Mouse (Mus musculus): Measurements from ENCODE around the gene Cyp17a1. TPM values are rescaled to one million over a fixed set of nuclear protein-coding genes. Genes with fewer than 3 reads are reported as not detected.

Cyp17a1 gene
- polyA plus RNA-seq, 1 experiment = 0.26 TPM

- Histone ChIP-seq H3K4me3 (ENCODE audit: control insufficient read depth, insufficient read depth, low read length) (no peak overlapping the region), H3K27ac (ENCODE audit: control insufficient read depth, insufficient read depth, low read length) (no peak overlapping the region), H3K27me3 (ENCODE audit: control insufficient read depth, insufficient read depth, low read length) (no peaks in the 10 kb centered on the region), H3K36me3 (ENCODE audit: control insufficient read depth, insufficient read depth, low read length) (no peaks in the 10 kb centered on the region), H3K4me1 (replicated peaks; ENCODE audit: control insufficient read depth, insufficient read depth, low read length) (no peaks in the 10 kb centered on the region)
- 80% methylated on average over 8 of the region's 8 CpGs for WGBS
- no peak for DNase-seq
- TF ChIP-seq POLR2A (IDR thresholded peaks at IDR 0.05; ENCODE audit: control insufficient read depth, extremely low read depth, insufficient read depth, low read length, poor library complexity) (no peak), CTCF (IDR thresholded peaks at IDR 0.05; ENCODE audit: borderline replicate concordance, control insufficient read depth, extremely low read depth, insufficient read depth, low read length, poor library complexity) (no peak)
Observed at GRCm38 (mm10) chr19:46662214-46662613, 10.8 kb downstream of the Cyp17a1 start.

- TF ChIP-seq POLR2A (IDR thresholded peaks at IDR 0.05; ENCODE audit: control insufficient read depth, extremely low read depth, insufficient read depth, low read length, poor library complexity) (no peak), CTCF (IDR thresholded peaks at IDR 0.05; ENCODE audit: borderline replicate concordance, control insufficient read depth, extremely low read depth, insufficient read depth, low read length, poor library complexity) (no peak)
- Histone ChIP-seq H3K4me1 (replicated peaks; ENCODE audit: control insufficient read depth, insufficient read depth, low read length) (no peaks in the 10 kb centered on the region), H3K27ac (ENCODE audit: control insufficient read depth, insufficient read depth, low read length) (no peak overlapping the region), H3K27me3 (ENCODE audit: control insufficient read depth, insufficient read depth, low read length) (no peaks in the 10 kb centered on the region), H3K36me3 (ENCODE audit: control insufficient read depth, insufficient read depth, low read length) (peaks cover 1% of the 10 kb centered on the region; the same call in 1 of the 2 replicates), H3K4me3 (ENCODE audit: control insufficient read depth, insufficient read depth, low read length) (no peak overlapping the region)
- 83% methylated on average over 4 of the region's 4 CpGs for WGBS
- no peak for DNase-seq
Observed at GRCm38 (mm10) chr19:46661511-46661910, 11.5 kb downstream of the Cyp17a1 start.

DNA sequence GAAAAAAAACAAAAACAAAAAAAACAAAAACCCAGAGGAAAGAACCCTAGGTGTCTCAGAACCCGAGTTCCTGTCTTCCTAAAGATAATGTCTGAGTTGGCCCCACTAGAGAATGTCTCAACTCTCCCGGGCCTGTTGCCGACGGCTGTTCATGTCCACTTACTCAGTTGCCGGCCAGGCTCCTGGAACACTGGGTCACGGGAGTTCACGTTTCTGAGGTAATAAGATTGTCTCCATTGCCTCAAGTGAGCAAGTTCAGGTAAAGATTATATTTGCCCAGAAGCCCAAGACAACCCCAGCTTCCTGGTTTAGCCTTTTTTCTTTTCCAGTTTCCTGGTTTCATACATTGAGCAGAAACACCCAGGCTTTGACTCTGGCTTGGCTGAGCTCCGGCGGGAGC, 14.1 kb downstream of the Cyp17a1 start:
- H3K27ac ChIP-seq (ENCODE audit: control insufficient read depth, insufficient read depth, low read length) = no peak overlapping the region
- DNase-seq = no peak

GRCm38 (mm10) chr19:46658348-46658747, 14.6 kb downstream of the Cyp17a1 start:
- no peak overlapping the region for H3K4me3 ChIP-seq (ENCODE audit: control insufficient read depth, insufficient read depth, low read length)
- 97% methylated on average over 7 of the region's 7 CpGs for WGBS
- H3K27me3 ChIP-seq (ENCODE audit: control insufficient read depth, insufficient read depth, low read length) = no peaks in the 10 kb centered on the region
- no peak for TF ChIP-seq CTCF (IDR thresholded peaks at IDR 0.05; ENCODE audit: borderline replicate concordance, control insufficient read depth, extremely low read depth, insufficient read depth, low read length, poor library complexity)
- no peak for TF ChIP-seq POLR2A (IDR thresholded peaks at IDR 0.05; ENCODE audit: control insufficient read depth, extremely low read depth, insufficient read depth, low read length, poor library complexity)
- H3K27ac ChIP-seq (ENCODE audit: control insufficient read depth, insufficient read depth, low read length) = no peak overlapping the region
- H3K36me3 ChIP-seq (ENCODE audit: control insufficient read depth, insufficient read depth, low read length) = peaks cover 20% of the 10 kb centered on the region
- peaks cover 19% of the 10 kb centered on the region for H3K4me1 ChIP-seq (replicated peaks; ENCODE audit: control insufficient read depth, insufficient read depth, low read length)
- DNase-seq = no peak

More for the DNA sequence above, 14.1 kb downstream of the Cyp17a1 start:
- peaks cover 20% of the 10 kb centered on the region for H3K36me3 ChIP-seq (ENCODE audit: control insufficient read depth, insufficient read depth, low read length)
- no peak for TF ChIP-seq CTCF (IDR thresholded peaks at IDR 0.05; ENCODE audit: borderline replicate concordance, control insufficient read depth, extremely low read depth, insufficient read depth, low read length, poor library complexity)
- no peak for TF ChIP-seq POLR2A (IDR thresholded peaks at IDR 0.05; ENCODE audit: control insufficient read depth, extremely low read depth, insufficient read depth, low read length, poor library complexity)
- 93% methylated on average over 9 of the region's 9 CpGs for WGBS
- H3K27me3 ChIP-seq (ENCODE audit: control insufficient read depth, insufficient read depth, low read length) = no peaks in the 10 kb centered on the region
- H3K4me3 ChIP-seq (ENCODE audit: control insufficient read depth, insufficient read depth, low read length) = no peak overlapping the region
- H3K4me1 ChIP-seq (replicated peaks; ENCODE audit: control insufficient read depth, insufficient read depth, low read length) = peaks cover 15% of the 10 kb centered on the region

- peak; percentile 37 for DNase-seq
- H3K36me3 ChIP-seq (ENCODE audit: control insufficient read depth, insufficient read depth, low read length) = peaks cover 20% of the 10 kb centered on the region
- H3K4me1 ChIP-seq (replicated peaks; ENCODE audit: control insufficient read depth, insufficient read depth, low read length) = peaks cover 22% of the 10 kb centered on the region
Observed at GRCm38 (mm10) chr19:46657339-46658020, 15.5 kb downstream of the Cyp17a1 start.

GRCm38 (mm10) chr19:46656151-46656840, 16.7 kb downstream of the Cyp17a1 start:
- Histone ChIP-seq H3K4me1 (replicated peaks; ENCODE audit: control insufficient read depth, insufficient read depth, low read length) (peaks cover 25% of the 10 kb centered on the region), H3K27ac (ENCODE audit: control insufficient read depth, insufficient read depth, low read length) (no peak overlapping the region), H3K4me3 (ENCODE audit: control insufficient read depth, insufficient read depth, low read length) (no peak overlapping the region), H3K36me3 (ENCODE audit: control insufficient read depth, insufficient read depth, low read length) (peaks cover 20% of the 10 kb centered on the region), H3K27me3 (ENCODE audit: control insufficient read depth, insufficient read depth, low read length) (no peaks in the 10 kb centered on the region)
- 92% methylated on average over 21 of the region's 21 CpGs for WGBS
- TF ChIP-seq POLR2A (IDR thresholded peaks at IDR 0.05; ENCODE audit: control insufficient read depth, extremely low read depth, insufficient read depth, low read length, poor library complexity) = no peak
- TF ChIP-seq CTCF (IDR thresholded peaks at IDR 0.05; ENCODE audit: borderline replicate concordance, control insufficient read depth, extremely low read depth, insufficient read depth, low read length, poor library complexity) = no peak
- no peak for DNase-seq

More at GRCm38 (mm10) chr19:46657339-46658020, 15.5 kb downstream of the Cyp17a1 start:
- no peak for TF ChIP-seq CTCF (IDR thresholded peaks at IDR 0.05; ENCODE audit: borderline replicate concordance, control insufficient read depth, extremely low read depth, insufficient read depth, low read length, poor library complexity)
- TF ChIP-seq POLR2A (IDR thresholded peaks at IDR 0.05; ENCODE audit: control insufficient read depth, extremely low read depth, insufficient read depth, low read length, poor library complexity) = no peak
- Histone ChIP-seq H3K27me3 (ENCODE audit: control insufficient read depth, insufficient read depth, low read length) (no peaks in the 10 kb centered on the region), H3K4me3 (ENCODE audit: control insufficient read depth, insufficient read depth, low read length) (no peak overlapping the region), H3K27ac (ENCODE audit: control insufficient read depth, insufficient read depth, low read length) (no peak overlapping the region)
- 95% methylated on average over 3 of the region's 3 CpGs for WGBS
